Mouse (Mus musculus): ENCODE data around the gene Abce1.

Gene Abce1

DNA sequence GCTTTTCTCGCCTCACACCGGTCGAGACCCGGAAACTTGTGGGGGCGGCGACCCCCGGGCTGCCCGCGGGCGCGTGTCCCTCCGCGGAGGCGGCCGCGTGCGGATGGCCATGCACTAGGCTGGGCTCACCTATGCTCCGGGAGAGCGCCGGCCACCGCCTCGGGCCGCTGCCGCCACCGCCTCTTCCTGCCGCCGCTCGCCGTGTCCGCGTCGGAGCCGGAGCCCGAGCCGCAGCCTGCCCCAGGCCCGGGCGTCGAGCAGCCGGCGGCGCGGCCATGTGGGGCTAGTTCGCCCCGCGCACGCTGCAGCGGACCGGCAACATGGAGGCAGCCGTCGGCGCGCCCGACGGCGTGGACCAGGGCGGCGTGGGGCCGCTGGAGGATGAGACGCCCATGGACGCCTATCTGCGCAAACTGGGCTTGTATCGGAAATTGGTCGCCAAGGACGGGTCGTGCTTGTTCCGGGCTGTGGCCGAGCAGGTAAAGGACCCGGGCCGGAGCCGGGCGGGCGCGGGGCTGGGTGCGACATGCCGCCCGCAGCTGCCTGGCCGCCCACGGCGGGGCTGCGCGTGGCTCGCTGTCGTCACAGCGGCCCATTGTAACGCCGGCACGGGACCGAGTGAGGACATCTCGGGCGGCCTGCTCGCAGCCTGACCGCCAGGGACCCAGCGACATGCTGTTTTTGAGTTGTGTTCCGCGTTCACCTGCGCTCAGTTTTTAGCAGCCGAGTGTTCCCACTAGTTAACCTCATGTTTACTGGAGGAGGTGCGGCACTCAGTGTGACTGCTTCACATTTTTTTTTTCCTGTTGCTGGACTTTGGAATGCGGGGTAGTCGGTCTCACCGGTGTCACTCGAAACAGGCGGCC lies 71.7 kb downstream of the Abce1 start, which contains the start of gene Otud4:
Gene Otud4 (plus strand): TSS at position 33 of the 866 bp plus-strand sequence.
- peak; percentile 43 to 57 for DNase-seq

DNA sequence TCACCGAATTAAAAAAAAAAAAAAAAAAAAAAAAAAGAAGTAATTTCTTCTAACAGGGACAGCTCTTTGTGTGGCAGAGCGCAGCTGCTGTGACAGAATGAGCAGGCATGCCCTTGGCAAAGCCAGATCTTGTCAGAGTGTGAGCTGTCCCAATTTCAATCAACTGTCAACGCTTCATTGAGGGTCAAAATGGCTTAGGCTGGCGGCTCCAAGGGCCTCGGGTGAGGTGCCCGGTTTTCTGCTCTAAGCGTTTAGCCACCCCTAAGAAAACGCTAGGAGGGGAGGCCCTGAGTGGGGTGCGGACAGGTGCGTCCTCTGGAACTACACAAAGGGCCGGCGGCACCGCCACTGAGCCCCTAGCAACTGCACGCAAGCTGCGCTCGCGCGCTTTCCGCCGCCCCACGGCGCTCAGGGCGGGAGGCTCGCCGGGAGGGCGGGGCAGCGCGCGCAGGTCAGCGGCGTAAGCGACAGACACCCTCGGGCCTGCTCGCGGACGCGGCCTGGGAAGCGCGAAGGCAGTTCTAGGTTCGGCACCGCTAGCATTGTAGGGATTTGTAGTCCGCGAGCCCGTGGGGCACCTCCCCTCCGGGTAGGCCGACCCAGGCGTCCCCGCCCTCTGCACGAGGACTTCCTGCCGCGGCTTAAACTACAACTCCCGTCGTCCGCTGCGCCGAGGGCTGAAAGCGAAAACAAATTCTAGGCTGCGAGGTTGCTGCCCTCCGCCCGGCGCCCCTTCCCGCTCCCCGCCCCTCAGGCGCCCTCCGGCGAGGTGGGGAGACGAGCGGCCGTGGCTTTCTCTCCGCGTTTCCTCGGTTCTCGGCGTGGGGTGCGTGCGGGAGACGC lies 72.6 kb downstream of the Abce1 start:
- peak; percentile 95 to 98 for DNase-seq

DNA sequence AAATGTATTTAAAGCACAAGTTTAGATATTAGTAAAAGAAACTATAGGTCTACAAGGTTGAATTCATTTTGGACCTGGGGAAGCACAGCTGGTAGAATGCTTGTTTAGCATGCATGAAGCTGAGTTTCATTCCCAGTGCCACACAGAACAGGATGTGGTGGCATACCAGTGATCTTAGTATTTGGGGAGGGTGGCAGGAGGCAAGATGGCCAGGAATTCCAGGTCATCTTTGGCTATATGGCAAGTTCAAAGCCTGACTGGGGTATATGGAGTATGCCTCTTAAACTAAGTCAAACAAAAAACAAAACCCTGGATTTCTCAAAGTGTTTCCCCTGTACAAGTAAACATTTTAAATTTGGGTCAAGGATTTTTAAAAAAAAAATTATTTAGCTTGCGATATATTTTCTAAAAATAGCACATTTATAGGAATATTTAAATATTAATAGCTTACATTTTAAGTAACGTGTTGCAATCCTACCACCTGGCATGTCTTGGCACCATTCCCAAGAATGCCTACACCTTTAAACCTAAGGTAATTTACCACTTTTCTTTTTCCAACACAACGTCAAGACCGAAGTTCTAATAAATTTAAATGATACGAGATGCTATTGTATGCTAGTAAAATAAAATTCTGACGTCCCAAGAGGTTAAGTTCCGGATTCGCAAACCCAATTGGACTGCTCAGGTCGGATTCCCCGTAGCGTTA lies 73.4 kb downstream of the Abce1 start:
- no peak for DNase-seq

DNA sequence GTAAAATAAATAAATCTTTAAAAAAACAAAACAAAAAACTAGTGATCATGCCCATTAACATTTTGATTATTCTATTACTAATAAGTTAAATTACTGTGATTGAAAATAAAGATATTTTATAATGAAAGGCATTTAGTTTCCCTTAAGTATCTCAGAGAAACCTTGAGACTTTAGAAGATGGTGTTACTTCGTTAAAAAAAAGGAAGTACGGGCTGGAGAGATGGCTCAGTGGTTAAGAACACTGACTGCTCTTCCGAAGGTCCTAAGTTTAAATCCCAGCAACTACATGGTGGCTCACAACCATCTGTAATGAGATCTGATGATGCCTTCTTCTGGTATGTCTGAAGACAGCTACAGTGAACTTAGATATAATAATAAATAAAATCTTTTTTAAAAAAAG lies 74.3 kb downstream of the Abce1 start:
- DNase-seq, result no peak

DNA sequence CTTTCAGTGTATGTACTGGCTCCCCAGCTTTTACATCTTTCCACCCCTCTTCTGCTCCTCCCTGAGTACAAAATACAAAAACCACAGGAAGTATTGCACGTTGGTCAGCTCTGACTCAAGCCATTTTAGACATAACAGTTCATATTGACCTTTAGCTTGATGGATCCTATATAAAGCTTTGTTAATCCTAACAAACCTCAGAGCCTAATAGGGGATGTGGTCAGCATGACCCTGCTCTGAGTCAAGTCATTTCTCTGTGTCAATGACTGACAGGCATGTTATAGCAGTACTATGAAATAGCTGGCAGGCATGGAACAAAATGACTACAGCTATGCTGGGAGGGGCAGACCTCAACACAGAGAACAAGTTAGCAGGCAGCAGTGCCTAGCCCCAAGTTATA lies 75.4 kb downstream of the Abce1 start:
- no peak for DNase-seq

DNA sequence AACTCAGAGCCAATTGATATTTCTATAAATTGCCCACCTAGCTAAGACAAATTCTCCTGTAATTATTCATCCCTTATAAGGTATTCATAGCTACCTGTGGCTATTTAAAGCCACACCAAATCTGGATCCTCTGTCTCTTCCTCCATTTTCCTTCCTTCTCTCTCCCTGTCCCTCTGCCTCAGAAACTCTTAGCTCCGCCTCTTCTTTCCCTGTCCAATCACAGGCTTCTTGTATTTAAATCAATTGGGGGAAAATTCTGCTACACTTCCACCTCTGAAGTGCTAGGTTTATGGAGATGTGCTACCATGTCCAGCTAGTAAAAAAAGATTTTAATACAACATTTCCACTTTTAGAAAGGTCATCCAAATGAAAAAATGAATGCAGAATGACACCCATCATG lies 76.0 kb downstream of the Abce1 start:
- DNase-seq, result no peak
